Mouse (Mus musculus): ENCODE results near the gene Rnase13. TPM values are rescaled to one million over a fixed set of nuclear protein-coding genes. Genes with fewer than 3 reads are reported as not detected.

Gene Rnase13
- polyA plus RNA-seq, 1 experiment: not detected

DNA sequence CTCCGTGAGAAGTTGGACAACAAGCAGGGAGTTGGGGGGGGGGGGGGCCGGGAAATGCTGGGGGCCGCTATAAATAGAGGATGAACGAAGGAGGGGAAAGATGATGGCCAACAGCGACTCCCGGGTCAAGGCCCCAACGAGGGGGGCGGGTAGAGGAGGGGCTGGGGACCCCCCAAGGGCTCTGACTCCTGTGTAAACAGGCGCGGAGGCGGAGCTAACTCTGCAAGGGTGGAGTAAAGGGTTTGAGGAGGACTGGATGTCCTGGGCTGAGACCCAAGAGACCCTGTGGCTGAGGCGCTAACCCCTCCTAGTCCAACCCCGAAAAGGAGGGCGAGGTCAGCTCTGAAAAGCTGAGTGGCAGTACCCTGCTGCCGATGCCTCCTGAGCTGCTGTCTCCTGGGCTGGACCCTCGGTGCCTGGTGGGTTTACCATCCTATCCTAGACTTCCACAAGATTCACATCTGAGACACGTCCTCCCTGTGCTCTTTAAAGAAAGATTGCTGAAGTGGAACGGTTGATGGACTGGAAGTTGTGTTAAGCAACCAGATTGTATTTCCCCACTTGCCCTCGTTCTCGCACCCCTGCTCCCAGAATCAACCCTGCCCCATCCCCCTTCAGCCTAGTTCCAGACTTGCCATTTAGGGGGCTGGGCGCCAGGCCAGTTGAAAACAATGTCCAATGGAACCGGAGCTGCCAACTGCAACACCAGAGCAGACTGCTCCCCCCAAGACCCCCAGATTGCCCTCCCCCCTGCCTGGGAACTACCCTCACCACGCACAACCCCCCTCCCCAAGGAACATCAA, 8.4 kb downstream of the Rnase13 start, which contains the start of gene Ndrg2:
TSS of gene Ndrg2 (minus strand) at position 199 of the 803 bp plus-strand sequence.
- H3ac ChIP-seq (ENCODE audit: control insufficient read depth, insufficient read length): peak within 1 kb of the TSS; percentile 43
- H3K4me3 ChIP-seq: peak within 1 kb of the TSS; percentile 29
- TF ChIP-seq USF1 (IDR thresholded peaks at IDR 0.05; ENCODE audit: low read depth) (no peak), POLR2A (IDR thresholded peaks at IDR 0.05; ENCODE audit: insufficient read length, low read depth) (no peak), MAX (IDR thresholded peaks at IDR 0.05; ENCODE audit: low read depth) (no peak), MYOG (IDR thresholded peaks at IDR 0.05; ENCODE audit: control insufficient read depth in 1 of 3, insufficient read depth in 1 of 3, insufficient read length in 2 of 3, low read depth in 2 of 3) (no peak), CEBPB (IDR thresholded peaks at IDR 0.05; ENCODE audit: insufficient read depth, poor library complexity, severe bottlenecking) (no peak), TCF3 (IDR thresholded peaks at IDR 0.05; ENCODE audit: insufficient read length, low read depth) (no peak), REST (IDR thresholded peaks at IDR 0.05; ENCODE audit: insufficient read depth, insufficient read length) (no peak), TCF12 (IDR thresholded peaks at IDR 0.05; ENCODE audit: insufficient read depth, poor library complexity, severe bottlenecking) (no peak), MYOD1 (IDR thresholded peaks at IDR 0.05; ENCODE audit: control insufficient read depth in 1 of 3, insufficient read length in 2 of 3, low read depth in 2 of 3) (no peak), E2F4 (IDR thresholded peaks at IDR 0.05; ENCODE audit: insufficient read depth) (no peak), SRF (IDR thresholded peaks at IDR 0.05; ENCODE audit: control insufficient read depth, insufficient read length, low read depth) (no peak), POLR2AphosphoS2 (IDR thresholded peaks at IDR 0.05; ENCODE audit: insufficient read length, low read depth) (no peak)
- no peaks in the 10 kb centered on the region for H3K27me3 ChIP-seq (ENCODE audit: control insufficient read depth, insufficient read depth, insufficient read length)
- H3K36me3 ChIP-seq (ENCODE audit: control insufficient read depth, insufficient read depth): no peaks in the 10 kb centered on the region
- no peaks in the 10 kb centered on the region for H3K79me2 ChIP-seq (ENCODE audit: control insufficient read depth, insufficient read depth)
- peak within 1 kb of the TSS; percentile 87 for H3K4me2 ChIP-seq (ENCODE audit: low read depth)

DNA sequence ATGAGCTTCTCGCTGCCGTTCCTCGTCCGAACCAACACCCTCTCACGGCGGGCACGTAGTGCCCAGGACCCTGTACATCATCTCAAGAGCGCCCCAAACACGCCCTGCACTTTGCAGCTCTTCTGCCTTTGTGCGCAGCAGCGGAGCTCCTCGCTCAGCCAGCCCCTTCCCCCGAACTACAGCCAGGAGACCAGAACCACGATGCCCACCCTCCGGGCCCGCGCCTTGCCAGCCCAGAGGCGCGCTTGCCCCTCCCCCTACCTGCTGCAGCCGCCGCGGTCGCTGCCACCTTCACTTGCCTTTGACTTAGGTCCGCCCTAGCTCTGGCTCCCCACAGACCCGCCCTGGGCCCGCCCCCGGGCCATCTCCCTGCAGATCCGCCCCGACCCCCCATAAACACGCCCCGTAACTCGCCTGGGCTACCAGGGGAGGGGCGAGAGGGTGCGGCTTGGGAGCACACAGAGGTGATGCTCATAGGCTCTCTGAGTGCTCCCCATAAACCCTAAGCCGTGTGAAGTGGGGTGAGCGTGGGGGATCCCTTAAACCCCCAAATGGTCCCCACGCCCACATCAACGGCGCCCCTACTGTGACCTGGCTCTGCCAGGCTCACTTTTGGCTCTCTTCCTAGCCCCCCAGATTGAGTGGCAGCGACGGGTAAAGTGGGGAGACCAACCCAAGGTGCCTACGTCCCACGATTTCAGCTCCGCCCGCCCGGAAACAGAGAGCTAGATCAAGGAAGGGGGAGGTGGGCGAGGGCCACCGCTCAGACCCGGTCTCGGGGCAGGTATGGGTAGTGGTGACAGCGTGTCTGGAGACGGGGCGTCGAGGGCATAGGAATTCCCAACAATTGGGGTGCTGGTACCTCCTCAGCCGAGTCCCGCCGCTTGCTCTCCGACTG, 9.3 kb downstream of the Rnase13 start:
- TF ChIP-seq TCF12 (IDR thresholded peaks at IDR 0.05; ENCODE audit: insufficient read depth, poor library complexity, severe bottlenecking) (no peak), TCF3 (IDR thresholded peaks at IDR 0.05; ENCODE audit: insufficient read length, low read depth) (no peak), MYOG (IDR thresholded peaks at IDR 0.05; ENCODE audit: control insufficient read depth in 1 of 3, insufficient read depth in 1 of 3, insufficient read length in 2 of 3, low read depth in 2 of 3) (no peak), MAX (IDR thresholded peaks at IDR 0.05; ENCODE audit: low read depth) (no peak), POLR2A (IDR thresholded peaks at IDR 0.05; ENCODE audit: insufficient read length, low read depth) (peak; percentile 35), E2F4 (IDR thresholded peaks at IDR 0.05; ENCODE audit: insufficient read depth) (no peak), POLR2AphosphoS2 (IDR thresholded peaks at IDR 0.05; ENCODE audit: insufficient read length, low read depth) (no peak), MYOD1 (IDR thresholded peaks at IDR 0.05; ENCODE audit: control insufficient read depth in 1 of 3, insufficient read length in 2 of 3, low read depth in 2 of 3) (no peak), SRF (IDR thresholded peaks at IDR 0.05; ENCODE audit: control insufficient read depth, insufficient read length, low read depth) (no peak)
- peak overlapping the region; percentile 43 for H3ac ChIP-seq (ENCODE audit: control insufficient read depth, insufficient read length)
- H3K4me2 ChIP-seq (ENCODE audit: low read depth): peak overlapping the region; percentile 87
- H3K79me2 ChIP-seq (ENCODE audit: control insufficient read depth, insufficient read depth): no peaks in the 10 kb centered on the region
- H3K4me3 ChIP-seq: peak overlapping the region; percentile 29
- H3K36me3 ChIP-seq (ENCODE audit: control insufficient read depth, insufficient read depth): no peaks in the 10 kb centered on the region
- no peaks in the 10 kb centered on the region for H3K27me3 ChIP-seq (ENCODE audit: control insufficient read depth, insufficient read depth, insufficient read length)

DNA sequence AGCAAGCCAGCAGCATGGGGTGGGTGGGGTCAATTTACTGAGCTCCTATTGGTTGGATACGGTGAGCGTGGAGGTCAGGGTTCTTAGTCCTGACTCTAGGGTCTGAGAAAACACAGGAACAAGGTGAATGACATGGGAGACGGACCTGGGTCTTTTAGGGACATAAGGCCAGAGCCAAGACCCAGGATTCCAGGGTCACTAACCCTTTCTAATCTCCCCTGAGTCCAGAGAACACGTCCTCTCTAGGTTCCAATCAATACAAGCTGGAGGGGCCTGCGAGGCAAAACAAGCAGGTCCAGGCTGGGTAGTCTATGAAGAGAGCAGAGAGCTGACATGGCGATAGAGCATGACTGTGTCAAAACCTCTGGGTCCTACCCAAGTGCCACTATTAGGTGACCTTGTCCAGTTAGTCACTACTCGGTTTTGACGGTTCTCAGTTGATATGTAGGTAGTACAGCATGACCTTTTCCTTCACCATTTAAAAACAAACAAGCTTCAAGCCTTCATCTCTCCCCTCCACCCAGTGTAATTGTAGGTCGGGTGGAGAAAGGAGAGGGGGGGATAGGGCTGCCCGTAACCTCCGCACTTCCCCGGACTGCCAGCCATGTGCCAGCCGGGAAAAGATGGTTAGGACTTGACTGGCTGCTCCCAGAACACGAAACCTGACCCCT, 10.0 kb downstream of the Rnase13 start:
- Histone ChIP-seq H3K36me3 (ENCODE audit: control insufficient read depth, insufficient read depth) (no peaks in the 10 kb centered on the region), H3ac (ENCODE audit: control insufficient read depth, insufficient read length) (peak overlapping the region; percentile 43), H3K4me2 (ENCODE audit: low read depth) (peak overlapping the region; percentile 87), H3K4me3 (peak overlapping the region; percentile 29), H3K27me3 (ENCODE audit: control insufficient read depth, insufficient read depth, insufficient read length) (no peaks in the 10 kb centered on the region), H3K79me2 (ENCODE audit: control insufficient read depth, insufficient read depth) (no peaks in the 10 kb centered on the region)
- no peak for TF ChIP-seq REST (IDR thresholded peaks at IDR 0.05; ENCODE audit: insufficient read depth, insufficient read length)
- no peak for TF ChIP-seq TCF3 (IDR thresholded peaks at IDR 0.05; ENCODE audit: insufficient read length, low read depth)
- no peak for TF ChIP-seq MYOG (IDR thresholded peaks at IDR 0.05; ENCODE audit: control insufficient read depth in 1 of 3, insufficient read depth in 1 of 3, insufficient read length in 2 of 3, low read depth in 2 of 3)

DNA sequence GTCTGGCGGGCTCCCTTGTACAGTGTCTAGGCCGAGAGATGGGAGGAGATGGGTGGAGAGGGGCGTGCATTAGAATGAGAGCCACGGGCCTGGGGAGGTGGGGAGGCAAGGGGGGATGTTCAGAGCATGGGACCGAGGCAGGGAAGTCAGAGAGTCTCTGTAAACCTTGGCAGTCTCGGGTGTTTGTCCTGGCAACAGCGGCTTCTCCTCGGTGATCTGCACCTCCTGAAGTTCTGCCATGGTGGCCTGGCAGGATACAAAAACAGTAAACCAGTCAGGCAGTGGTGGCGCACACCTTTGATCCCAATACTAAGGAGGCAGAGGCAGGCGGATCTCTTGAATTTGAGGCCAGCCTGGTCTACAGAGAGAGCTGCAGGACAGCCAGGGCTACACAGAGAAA, 11.3 kb downstream of the Rnase13 start:
- H3K4me3 ChIP-seq: no peak overlapping the region
- no peaks in the 10 kb centered on the region for H3K36me3 ChIP-seq (ENCODE audit: control insufficient read depth, insufficient read depth)
- no peaks in the 10 kb centered on the region for H3K27me3 ChIP-seq (ENCODE audit: control insufficient read depth, insufficient read depth, insufficient read length)
- no peak overlapping the region for H3ac ChIP-seq (ENCODE audit: control insufficient read depth, insufficient read length)
- no peak overlapping the region for H3K4me2 ChIP-seq (ENCODE audit: low read depth)
- no peaks in the 10 kb centered on the region for H3K79me2 ChIP-seq (ENCODE audit: control insufficient read depth, insufficient read depth)
- TF ChIP-seq POLR2A (IDR thresholded peaks at IDR 0.05; ENCODE audit: insufficient read length, low read depth) (no peak), REST (IDR thresholded peaks at IDR 0.05; ENCODE audit: insufficient read depth, insufficient read length) (no peak), USF1 (IDR thresholded peaks at IDR 0.05; ENCODE audit: low read depth) (no peak), MYOD1 (IDR thresholded peaks at IDR 0.05; ENCODE audit: control insufficient read depth in 1 of 3, insufficient read length in 2 of 3, low read depth in 2 of 3) (no peak), POLR2AphosphoS2 (IDR thresholded peaks at IDR 0.05; ENCODE audit: insufficient read length, low read depth) (no peak), CEBPB (IDR thresholded peaks at IDR 0.05; ENCODE audit: insufficient read depth, poor library complexity, severe bottlenecking) (no peak), TCF3 (IDR thresholded peaks at IDR 0.05; ENCODE audit: insufficient read length, low read depth) (no peak), MAX (IDR thresholded peaks at IDR 0.05; ENCODE audit: low read depth) (no peak), TCF12 (IDR thresholded peaks at IDR 0.05; ENCODE audit: insufficient read depth, poor library complexity, severe bottlenecking) (no peak)
